8 mouse cellular contexts compared by ENCODE assay signal in the genomic region with DNA sequence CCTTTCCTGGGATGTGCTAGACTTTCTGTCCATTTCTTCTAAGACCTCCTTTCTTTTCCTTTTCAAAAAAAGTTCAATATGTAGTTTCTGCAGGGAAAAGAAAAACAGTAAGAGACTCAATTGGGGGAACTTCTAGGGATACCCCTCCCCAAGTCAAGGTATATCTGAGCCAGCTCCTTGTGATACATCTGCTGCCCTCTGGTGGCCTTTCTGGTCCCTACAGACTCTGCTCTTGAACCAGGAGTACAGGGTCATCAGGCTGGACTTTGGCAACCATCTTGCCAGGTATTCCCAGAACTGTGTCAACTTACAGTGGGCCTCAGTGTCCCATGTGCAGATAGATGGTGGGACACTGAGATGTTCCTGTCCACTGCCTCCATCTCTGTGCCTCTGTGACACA.
DNase-seq lines count a peak whose midpoint lies in the region; ATAC-seq and TF ChIP-seq lines count a peak whose summit lies in the region.

No protein-coding gene starts in this region.

- no peak overlapping the region for H3K4me3 ChIP-seq in forebrain, postnatal 0 days (ENCODE audit: low read depth, low read length)
- H3K4me3 ChIP-seq in forebrain, embryonic 12.5 days (replicated peaks): no peak overlapping the region
- H3K4me3 ChIP-seq in hindbrain, postnatal 0 days (ENCODE audit: low read length): no peak overlapping the region

- H3K36me3 ChIP-seq in forebrain, postnatal 0 days (ENCODE audit: insufficient read depth): no peaks in the 10 kb centered on the region
- H3K36me3 ChIP-seq in forebrain, embryonic 12.5 days (replicated peaks): no peaks in the 10 kb centered on the region
- H3K36me3 ChIP-seq in hindbrain, postnatal 0 days (ENCODE audit: insufficient read depth, low read length): no peaks in the 10 kb centered on the region

- H3K9ac ChIP-seq in forebrain, postnatal 0 days: no peak overlapping the region
- no peak overlapping the region for H3K9ac ChIP-seq in forebrain, embryonic 12.5 days
- H3K9ac ChIP-seq in hindbrain, postnatal 0 days (replicated peaks; ENCODE audit: low read length): no peak overlapping the region

- H3K4me2 ChIP-seq in forebrain, postnatal 0 days (ENCODE audit: low read depth): no peak overlapping the region
- H3K4me2 ChIP-seq in forebrain, embryonic 12.5 days: no peak overlapping the region
- H3K4me2 ChIP-seq in hindbrain, postnatal 0 days (ENCODE audit: low read depth, low read length): no peak overlapping the region

- peak; percentile 69 for TF ChIP-seq CTCF in forebrain, postnatal 0 days (IDR thresholded peaks at IDR 0.05; ENCODE audit: low read depth)
- TF ChIP-seq CTCF in hindbrain, postnatal 0 days (IDR thresholded peaks at IDR 0.05; ENCODE audit: low read depth): peak; percentile 76

- DNase-seq in forebrain, postnatal 0 days: peak; percentile 33
- peak; percentile 13 for DNase-seq in ovary, postnatal 36 days (ENCODE audit: low spot score)
- no peak for DNase-seq in ovary, postnatal 10 days (ENCODE audit: low spot score)
- peak; percentile 50 to 60 for DNase-seq in adrenal gland, postnatal 36 days
- DNase-seq in hindbrain, postnatal 0 days (ENCODE audit: low spot score): peak; percentile 69
- DNase-seq in frontal cortex, postnatal 25 days (ENCODE audit: low spot score in 2 of 2): no peak

- no peaks in the 10 kb centered on the region for H3K4me1 ChIP-seq in forebrain, postnatal 0 days (ENCODE audit: insufficient read depth)
- no peaks in the 10 kb centered on the region for H3K4me1 ChIP-seq in forebrain, embryonic 12.5 days
- no peaks in the 10 kb centered on the region for H3K4me1 ChIP-seq in hindbrain, postnatal 0 days (ENCODE audit: insufficient read depth, low read length)

- no peak for ATAC-seq in forebrain, postnatal 0 days
- no peak for ATAC-seq in forebrain, embryonic 12.5 days (ENCODE audit: low FRiP score)
- ATAC-seq in hindbrain, postnatal 0 days: no peak
- ATAC-seq in megakaryocyte progenitor cell, adult 5-6 weeks (replicated peaks; ENCODE audit: poor library complexity): peak; percentile 74

- H3K27me3 ChIP-seq in forebrain, postnatal 0 days (ENCODE audit: insufficient read depth, low read length): no peaks in the 10 kb centered on the region
- H3K27me3 ChIP-seq in forebrain, embryonic 12.5 days: no peaks in the 10 kb centered on the region
- no peaks in the 10 kb centered on the region for H3K27me3 ChIP-seq in hindbrain, postnatal 0 days (ENCODE audit: insufficient read depth, low read length)

- no peak overlapping the region for H3K27ac ChIP-seq in forebrain, postnatal 0 days (ENCODE audit: low read depth, low read length)
- no peak overlapping the region for H3K27ac ChIP-seq in forebrain, embryonic 12.5 days
- no peak overlapping the region for H3K27ac ChIP-seq in hindbrain, postnatal 0 days

- no peaks in the 10 kb centered on the region for H3K9me3 ChIP-seq in forebrain, postnatal 0 days (ENCODE audit: low read length)
- H3K9me3 ChIP-seq in forebrain, embryonic 12.5 days: no peaks in the 10 kb centered on the region
- H3K9me3 ChIP-seq in hindbrain, postnatal 0 days (ENCODE audit: low read length): no peaks in the 10 kb centered on the region

Comparison
In these comparisons a context has a peak if more than half of its experiments do, and no peak if none do; other contexts are left out.
1. DNase-seq: peak in forebrain, postnatal 0 days (single experiment), ovary, postnatal 36 days (single experiment), adrenal gland, postnatal 36 days (2 of 2) and hindbrain, postnatal 0 days (single experiment); none in ovary, postnatal 10 days (single experiment) and frontal cortex, postnatal 25 days (0 of 2).